Comparison of ENCODE assay signal across 23 mouse cellular contexts in the genomic region with DNA sequence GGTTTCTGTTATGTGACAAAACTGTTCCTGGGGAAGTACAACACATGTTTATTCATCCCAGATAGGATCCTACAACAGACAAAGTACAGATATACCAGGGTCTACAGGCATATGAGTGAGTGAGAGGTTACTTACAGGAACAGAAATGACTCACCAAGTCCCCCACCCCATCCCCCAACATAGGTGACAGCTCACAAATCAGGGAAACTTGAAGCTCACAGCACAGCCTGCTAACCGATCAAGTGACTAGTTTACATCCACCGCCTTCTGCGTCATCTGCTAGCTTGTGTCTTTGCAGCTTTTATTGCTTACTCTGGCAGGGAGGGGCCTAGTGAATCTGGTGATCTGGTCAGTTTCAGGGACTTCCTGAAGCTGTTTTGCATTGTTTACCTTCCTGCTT. TPM values are rescaled to one million over a fixed set of nuclear protein-coding genes. Genes with fewer than 3 reads are reported as not detected.
A peak's percentile ranks its signal among the peaks of the same experiment; 100 is the strongest.
DNase-seq lines count a peak whose midpoint lies in the region; ATAC-seq and TF ChIP-seq lines count a peak whose summit lies in the region.
"Had no signal": no experiment of that assay in that cellular context is flagged by ENCODE, and none has a peak within 500 bp of the region (broad histone marks: within the 10 kb centered on the region; RNA-seq: fewer than 3 reads in every experiment).

No protein-coding gene starts in this region.

- no peak overlapping the region for H3K4me3 ChIP-seq in intestine, postnatal 0 days (ENCODE audit: low read depth, low read length)
- H3K4me3 ChIP-seq in intestine, embryonic 15.5 days (replicated peaks): no peak overlapping the region
- H3K4me3 ChIP-seq: embryonic facial prominence, embryonic 12.5 days; embryonic facial prominence, embryonic 15.5 days; hindbrain, embryonic 12.5 days; hindbrain, embryonic 15.5 days had no signal

- H3K4me2 ChIP-seq in intestine, postnatal 0 days (replicated peaks; ENCODE audit: low read depth): no peak overlapping the region
- H3K4me2 ChIP-seq in intestine, embryonic 15.5 days (replicated peaks): no peak overlapping the region
- H3K4me2 ChIP-seq: embryonic facial prominence, embryonic 12.5 days; embryonic facial prominence, embryonic 15.5 days; heart, embryonic 11.5 days; hindbrain, embryonic 12.5 days; hindbrain, embryonic 15.5 days had no signal

- peak; percentile 36 for DNase-seq in gastrocnemius, adult 18-20 months (ENCODE audit: low spot score)
- DNase-seq in gastrocnemius, postnatal 14 days: no peak
- DNase-seq in induced T-regulatory cell, adult 2 months (ENCODE audit: low read depth): peak; percentile 40
- DNase-seq in cerebellum, postnatal 4 days (ENCODE audit: low spot score in 2 of 2): no peak
- no peak for DNase-seq in T-cell, adult 2 months (ENCODE audit: low spot score)
- DNase-seq: adrenal gland, adult 8-10 months; adrenal gland, postnatal 25 days; cerebellum, adult 18-20 months; cerebellum, adult 9-10 months; cerebellum, postnatal 14 days; forebrain, postnatal 0 days; gastrocnemius, postnatal 10 days; kidney, adult 2 months had no signal

- no peaks in the 10 kb centered on the region for H3K9me3 ChIP-seq in intestine, postnatal 0 days (ENCODE audit: control insufficient read depth)
- H3K9me3 ChIP-seq in intestine, embryonic 15.5 days: no peaks in the 10 kb centered on the region
- H3K9me3 ChIP-seq: embryonic facial prominence, embryonic 12.5 days; embryonic facial prominence, embryonic 15.5 days; hindbrain, embryonic 12.5 days; hindbrain, embryonic 15.5 days had no signal

- no peak overlapping the region for H3K9ac ChIP-seq in intestine, postnatal 0 days (ENCODE audit: low read depth, low read length)
- H3K9ac ChIP-seq in intestine, embryonic 15.5 days: no peak overlapping the region
- H3K9ac ChIP-seq: embryonic facial prominence, embryonic 12.5 days; embryonic facial prominence, embryonic 15.5 days; forebrain, postnatal 0 days; hindbrain, embryonic 12.5 days; hindbrain, embryonic 15.5 days had no signal

- peak overlapping the region; percentile 54; the same call in 1 of the 2 replicates for H3K27ac ChIP-seq in intestine, postnatal 0 days (ENCODE audit: low read depth, low read length)
- no peak overlapping the region for H3K27ac ChIP-seq in intestine, embryonic 15.5 days
- H3K27ac ChIP-seq: embryonic facial prominence, embryonic 12.5 days; embryonic facial prominence, embryonic 15.5 days; hindbrain, embryonic 12.5 days; hindbrain, embryonic 15.5 days had no signal

- H3K36me3 ChIP-seq in intestine, postnatal 0 days (ENCODE audit: control insufficient read depth, insufficient read depth): no peaks in the 10 kb centered on the region
- no peaks in the 10 kb centered on the region for H3K36me3 ChIP-seq in intestine, embryonic 15.5 days
- H3K36me3 ChIP-seq: embryonic facial prominence, embryonic 12.5 days; embryonic facial prominence, embryonic 15.5 days; hindbrain, embryonic 12.5 days; hindbrain, embryonic 15.5 days had no signal

- no peak for ATAC-seq in intestine, postnatal 0 days
- no peak for ATAC-seq in intestine, embryonic 15.5 days
- ATAC-seq: activated CD4-positive, CD25-positive, alpha-beta regulatory T cell, adult 4 months; forebrain, embryonic 14.5 days; forebrain, postnatal 0 days; intestine, embryonic 16.5 days had no signal

- H3K27me3 ChIP-seq in intestine, postnatal 0 days (replicated peaks; ENCODE audit: control insufficient read depth, insufficient read depth, low read length): no peaks in the 10 kb centered on the region
- no peaks in the 10 kb centered on the region for H3K27me3 ChIP-seq in intestine, embryonic 15.5 days (replicated peaks)
- H3K27me3 ChIP-seq: embryonic facial prominence, embryonic 12.5 days; embryonic facial prominence, embryonic 15.5 days; hindbrain, embryonic 12.5 days; hindbrain, embryonic 15.5 days had no signal

- 56% methylated on average over 3 of the region's 3 CpGs for WGBS in intestine, postnatal 0 days
- WGBS in intestine, embryonic 15.5 days: 54% methylated on average over 3 of the region's 3 CpGs

- no peak for TF ChIP-seq CTCF in intestine, postnatal 0 days (IDR thresholded peaks at IDR 0.05; ENCODE audit: low read depth)

- intact Hi-C loops in gastrocnemius, postnatal 14 days (cut with DNase I; ENCODE audit: low total_unique reads): no loop called here

- peaks cover 20% of the 10 kb centered on the region; the same call in 1 of the 2 replicates for H3K4me1 ChIP-seq in intestine, postnatal 0 days (replicated peaks; ENCODE audit: control insufficient read depth, insufficient read depth, low read length)
- H3K4me1 ChIP-seq in intestine, embryonic 15.5 days (replicated peaks): peaks cover 21% of the 10 kb centered on the region

RNA-seq across cellular contexts. Expression of a gene that starts 47.5 kb away (rescaled TPM):
- 10 to 100 TPM; 72.9 to 79.7 TPM for total RNA-seq in gastrocnemius, adult 18-20 months (2021)
- 10 to 100 TPM; 50.2 to 53.4 TPM for total RNA-seq in gastrocnemius, postnatal 14 days (2021)
- polyA plus RNA-seq in intestine, postnatal 0 days (2015; fragmentation: Nextera tagmentation; extraction: Ambion mirVana): 25.6 and 25.8 TPM in 2 replicates
- 31.1 and 32.8 TPM in 2 replicates for polyA plus RNA-seq in intestine, embryonic 15.5 days (2015; fragmentation: Nextera tagmentation; extraction: Ambion mirVana)

Comparison
In these comparisons a context has a peak if more than half of its experiments do, and no peak if none do; other contexts are left out.
1. DNase-seq: peak in gastrocnemius, adult 18-20 months (single experiment) and induced T-regulatory cell, adult 2 months (single experiment); none in gastrocnemius, postnatal 14 days (single experiment), cerebellum, postnatal 4 days (0 of 2) and T-cell, adult 2 months (single experiment).